Mouse (Mus musculus): ENCODE measurements at regions not wholly inside any gene's neighbourhood (a gene's known extent, or its start where the extent isn't known, plus 50 kb on each side); places are given as distances from the start of the nearest gene placed in this dataset.

DNA sequence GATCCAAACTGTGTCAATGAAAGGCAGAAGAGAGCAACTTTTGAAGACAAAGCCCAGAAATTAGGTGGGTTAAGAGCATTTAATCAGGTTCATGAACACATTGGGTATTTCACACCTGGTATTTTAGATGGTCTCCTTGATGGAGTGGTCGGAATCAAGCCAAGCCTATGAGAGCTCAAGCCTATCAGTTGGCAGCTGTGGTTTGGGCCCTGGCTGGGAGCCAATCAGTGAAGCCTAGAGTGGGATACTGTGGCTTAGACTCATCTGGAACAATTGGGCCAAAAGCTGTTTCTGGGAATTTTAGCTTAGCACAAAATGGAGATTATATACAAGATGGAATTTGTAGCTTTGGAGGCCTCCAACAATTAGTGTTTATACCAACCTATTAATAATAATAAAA lies 86.8 kb upstream of the Igfbp7 start:
- Histone ChIP-seq H3K27me3 (ENCODE audit: control insufficient read depth, insufficient read depth, low read length) (no peaks in the 10 kb centered on the region), H3K9ac (no peak overlapping the region), H3K4me1 (replicated peaks; ENCODE audit: control insufficient read depth, insufficient read depth, low read length) (no peaks in the 10 kb centered on the region), H3K4me2 (replicated peaks) (no peak overlapping the region), H3K27ac (no peak overlapping the region), H3K36me3 (replicated peaks; ENCODE audit: control insufficient read depth, insufficient read depth) (no peaks in the 10 kb centered on the region), H3K4me3 (replicated peaks; ENCODE audit: low read length) (no peak overlapping the region), H3K9me3 (ENCODE audit: control insufficient read depth, low read length) (no peaks in the 10 kb centered on the region)
- DNase-seq (ENCODE audit: low spot score) (no peak), ATAC-seq (ENCODE audit: low FRiP score) (no peak)
- 81% methylated on average over 1 of the region's 1 CpGs for WGBS

DNA sequence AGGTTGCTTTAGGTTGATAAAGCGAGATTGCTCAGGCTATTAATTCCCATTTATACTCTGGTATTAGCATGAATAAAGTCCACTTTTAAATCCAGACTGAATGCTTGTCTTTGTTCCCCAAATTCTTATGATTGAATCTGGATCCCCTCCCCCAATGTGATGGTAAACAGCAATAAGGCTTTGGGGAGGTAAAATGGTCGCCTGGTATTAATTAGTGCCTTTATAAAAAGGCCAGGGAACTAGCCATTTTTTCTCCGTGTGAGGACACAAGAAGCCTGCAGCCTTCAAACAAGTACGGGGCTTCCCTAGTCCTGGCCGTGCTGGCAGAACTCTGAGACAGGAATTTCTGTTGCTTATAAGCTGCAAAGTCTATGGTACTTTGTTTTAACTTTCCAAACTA lies 81.1 kb upstream of the Igfbp7 start:
- Histone ChIP-seq H3K9me3 (ENCODE audit: control insufficient read depth, low read length) (no peaks in the 10 kb centered on the region), H3K27ac (no peak overlapping the region), H3K4me1 (replicated peaks; ENCODE audit: control insufficient read depth, insufficient read depth, low read length) (peaks cover 10% of the 10 kb centered on the region; the same call in 1 of the 2 replicates), H3K27me3 (ENCODE audit: control insufficient read depth, insufficient read depth, low read length) (no peaks in the 10 kb centered on the region), H3K4me3 (replicated peaks; ENCODE audit: low read length) (no peak overlapping the region), H3K9ac (no peak overlapping the region), H3K4me2 (replicated peaks) (no peak overlapping the region), H3K36me3 (replicated peaks; ENCODE audit: control insufficient read depth, insufficient read depth) (no peaks in the 10 kb centered on the region)
- ATAC-seq (ENCODE audit: low FRiP score) (no peak), DNase-seq (ENCODE audit: low spot score) (no peak)
- 71% methylated on average over 5 of the region's 5 CpGs for WGBS

DNA sequence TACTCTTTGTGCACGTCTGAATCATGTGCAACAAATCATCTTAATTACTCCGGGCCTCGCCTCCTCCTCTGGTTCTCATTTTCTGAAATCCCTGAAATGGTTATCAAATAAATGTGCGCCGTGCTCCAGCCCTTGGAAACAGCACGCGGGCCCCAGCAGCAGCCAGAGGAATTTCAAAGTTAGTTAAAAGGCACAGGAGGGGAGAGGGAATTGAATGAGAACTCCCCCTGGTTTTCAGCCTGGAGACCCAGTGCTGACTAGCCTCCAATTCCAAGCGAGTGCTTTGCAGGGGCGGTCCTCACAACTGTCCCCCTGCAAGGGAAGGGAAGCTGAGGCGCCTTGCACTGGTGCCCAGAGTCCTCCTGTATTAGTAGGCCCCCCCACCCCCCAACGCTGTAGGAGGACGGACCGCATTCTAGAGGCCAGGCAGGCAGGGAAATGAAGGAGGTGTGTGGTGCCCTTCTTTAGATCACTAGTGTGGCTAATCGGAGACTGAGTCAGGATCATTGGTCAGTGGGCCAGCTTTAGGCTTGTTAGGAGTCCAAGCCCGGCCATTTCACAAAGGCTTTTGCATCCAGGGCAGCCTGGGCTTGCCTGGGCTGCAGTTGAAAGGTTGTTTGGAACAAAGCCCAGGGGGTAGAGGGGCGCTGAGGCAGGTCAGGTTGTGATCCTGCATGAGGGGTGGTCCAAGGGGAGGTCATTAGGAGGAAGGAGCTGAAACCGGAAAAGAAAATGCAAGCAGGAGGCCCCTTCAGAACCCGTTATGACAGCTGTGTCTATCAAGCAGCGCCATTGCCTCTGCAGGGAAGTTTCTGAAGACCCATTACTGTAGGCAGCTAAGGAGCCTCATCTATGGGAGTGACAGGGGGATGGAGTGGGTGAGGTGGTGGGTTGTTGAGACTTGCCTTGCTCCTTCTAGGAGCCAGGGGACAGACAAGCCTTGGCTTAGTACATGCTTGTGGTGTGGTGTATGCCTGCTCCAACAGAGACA lies 80.3 kb upstream of the Igfbp7 start:
- ATAC-seq (ENCODE audit: low FRiP score) (peak; percentile 81), DNase-seq (ENCODE audit: low spot score) (peak; percentile 38)
- Histone ChIP-seq H3K27me3 (ENCODE audit: control insufficient read depth, insufficient read depth, low read length) (no peaks in the 10 kb centered on the region), H3K4me1 (replicated peaks; ENCODE audit: control insufficient read depth, insufficient read depth, low read length) (peaks cover 10% of the 10 kb centered on the region; the same call in 1 of the 2 replicates), H3K27ac (0 out of 2 replicates have a peak overlapping the region, but pooled peaks have one; percentile 23), H3K4me3 (replicated peaks; ENCODE audit: low read length) (no peak overlapping the region), H3K9ac (peak overlapping the region; percentile 21; the same call in 1 of the 2 replicates), H3K9me3 (ENCODE audit: control insufficient read depth, low read length) (no peaks in the 10 kb centered on the region), H3K36me3 (replicated peaks; ENCODE audit: control insufficient read depth, insufficient read depth) (no peaks in the 10 kb centered on the region), H3K4me2 (replicated peaks) (peak overlapping the region; percentile 39)
- WGBS, result 8% methylated on average over 19 of the region's 19 CpGs

DNA sequence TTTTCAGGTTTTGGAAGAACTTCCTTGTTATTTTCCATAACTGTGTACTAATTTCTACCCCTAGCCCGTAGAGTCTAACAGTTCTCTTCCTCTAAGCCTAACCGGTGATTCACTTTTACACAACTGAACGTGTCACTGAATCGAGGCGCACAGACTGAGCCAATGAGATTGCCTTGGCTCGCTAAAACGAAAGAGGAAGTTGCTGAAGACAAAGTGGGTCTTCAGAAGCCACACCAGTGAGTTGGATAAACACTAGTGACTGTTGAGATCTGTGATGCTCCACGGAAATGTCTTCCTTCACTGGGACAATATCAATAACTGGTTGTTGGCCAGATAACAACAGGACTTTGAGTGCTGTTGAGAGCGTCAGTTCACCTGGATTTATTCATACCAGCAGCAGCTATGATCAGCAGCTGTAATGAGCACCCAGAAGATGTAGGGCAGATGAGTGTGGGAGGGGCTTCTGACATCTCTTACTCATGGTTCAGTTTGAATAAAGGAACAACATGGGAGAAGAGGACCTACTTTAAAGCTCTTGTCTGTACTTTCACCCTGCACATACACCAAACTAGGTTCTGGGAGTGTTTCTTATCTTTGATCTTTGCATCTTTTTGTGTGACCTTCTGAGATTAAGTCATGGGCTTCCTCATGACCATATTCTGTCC lies 75.3 kb upstream of the Igfbp7 start:
- DNase-seq (ENCODE audit: low spot score) (no peak), ATAC-seq (ENCODE audit: low FRiP score) (no peak)
- Histone ChIP-seq H3K4me3 (replicated peaks; ENCODE audit: low read length) (no peak overlapping the region), H3K9ac (no peak overlapping the region), H3K27me3 (ENCODE audit: control insufficient read depth, insufficient read depth, low read length) (no peaks in the 10 kb centered on the region), H3K4me2 (replicated peaks) (no peak overlapping the region), H3K36me3 (replicated peaks; ENCODE audit: control insufficient read depth, insufficient read depth) (no peaks in the 10 kb centered on the region), H3K27ac (no peak overlapping the region), H3K9me3 (ENCODE audit: control insufficient read depth, low read length) (no peaks in the 10 kb centered on the region), H3K4me1 (replicated peaks; ENCODE audit: control insufficient read depth, insufficient read depth, low read length) (peaks cover 7% of the 10 kb centered on the region; the same call in 1 of the 2 replicates)
- 96% methylated on average over 9 of the region's 9 CpGs for WGBS

DNA sequence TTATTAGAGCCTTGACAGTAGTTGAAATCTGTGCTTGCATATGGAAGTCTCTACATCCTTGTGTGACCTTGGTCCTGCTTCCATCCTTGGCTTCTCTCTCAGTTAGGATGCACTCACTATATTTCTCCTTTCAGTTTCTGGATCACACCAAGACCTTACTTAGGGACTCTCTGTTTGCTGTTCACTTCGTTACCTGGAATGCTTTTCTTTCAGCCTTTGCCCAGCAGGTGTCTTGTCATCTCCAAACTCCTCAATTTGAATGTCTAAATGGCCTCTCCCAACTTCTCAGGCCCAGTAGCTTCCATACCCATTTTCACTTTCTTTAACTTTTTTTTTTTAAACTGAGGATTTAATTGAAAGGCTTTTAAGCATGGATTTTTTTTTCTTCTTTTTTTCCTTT lies 74.0 kb upstream of the Igfbp7 start:
- H3K4me1 ChIP-seq (replicated peaks; ENCODE audit: control insufficient read depth, insufficient read depth, low read length), result no peaks in the 10 kb centered on the region
- H3K36me3 ChIP-seq (replicated peaks; ENCODE audit: control insufficient read depth, insufficient read depth), result no peaks in the 10 kb centered on the region
- no peak for ATAC-seq (ENCODE audit: low FRiP score)
- H3K9ac ChIP-seq, result no peak overlapping the region
- H3K27me3 ChIP-seq (ENCODE audit: control insufficient read depth, insufficient read depth, low read length), result no peaks in the 10 kb centered on the region
- no peak overlapping the region for H3K4me2 ChIP-seq (replicated peaks)
- no peak for DNase-seq (ENCODE audit: low spot score)
- 48% methylated on average over 1 of the region's 1 CpGs for WGBS
- H3K4me3 ChIP-seq (replicated peaks; ENCODE audit: low read length), result no peak overlapping the region
- H3K27ac ChIP-seq, result no peak overlapping the region
- H3K9me3 ChIP-seq (ENCODE audit: control insufficient read depth, low read length), result no peaks in the 10 kb centered on the region

DNA sequence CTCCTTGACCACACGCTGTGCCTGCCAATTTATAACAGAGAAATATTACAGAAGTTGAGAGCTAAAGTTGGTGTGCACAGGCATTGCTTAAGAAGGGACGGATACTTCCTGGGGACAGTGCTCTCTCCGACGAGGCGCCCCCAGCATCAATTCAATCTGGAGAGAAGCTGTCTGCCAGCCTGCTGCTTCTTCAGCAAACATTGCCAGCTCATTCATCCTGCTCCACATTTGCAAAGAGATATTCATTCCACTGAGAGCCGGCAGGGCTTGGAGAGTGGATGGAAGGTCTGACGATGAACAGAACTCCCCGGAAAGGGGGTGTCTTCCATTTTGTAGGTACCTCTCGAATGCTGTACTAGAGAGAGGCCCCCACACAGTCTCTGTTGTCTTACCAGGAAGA lies 70.0 kb upstream of the Igfbp7 start:
- no peaks in the 10 kb centered on the region for H3K9me3 ChIP-seq (ENCODE audit: control insufficient read depth, low read length)
- 70% methylated on average over 9 of the region's 9 CpGs for whole genome bisulfite sequencing
- H3K4me3 ChIP-seq (replicated peaks; ENCODE audit: low read length), result no peak overlapping the region
- H3K27me3 ChIP-seq (ENCODE audit: control insufficient read depth, insufficient read depth, low read length), result no peaks in the 10 kb centered on the region
- DNase-seq (ENCODE audit: low spot score) (no peak), ATAC-seq (ENCODE audit: low FRiP score) (no peak)
- no peaks in the 10 kb centered on the region for H3K4me1 ChIP-seq (replicated peaks; ENCODE audit: control insufficient read depth, insufficient read depth, low read length)
- no peak overlapping the region for H3K27ac ChIP-seq
- H3K9ac ChIP-seq, result no peak overlapping the region
- no peaks in the 10 kb centered on the region for H3K36me3 ChIP-seq (replicated peaks; ENCODE audit: control insufficient read depth, insufficient read depth)
- no peak overlapping the region for H3K4me2 ChIP-seq (replicated peaks)

DNA sequence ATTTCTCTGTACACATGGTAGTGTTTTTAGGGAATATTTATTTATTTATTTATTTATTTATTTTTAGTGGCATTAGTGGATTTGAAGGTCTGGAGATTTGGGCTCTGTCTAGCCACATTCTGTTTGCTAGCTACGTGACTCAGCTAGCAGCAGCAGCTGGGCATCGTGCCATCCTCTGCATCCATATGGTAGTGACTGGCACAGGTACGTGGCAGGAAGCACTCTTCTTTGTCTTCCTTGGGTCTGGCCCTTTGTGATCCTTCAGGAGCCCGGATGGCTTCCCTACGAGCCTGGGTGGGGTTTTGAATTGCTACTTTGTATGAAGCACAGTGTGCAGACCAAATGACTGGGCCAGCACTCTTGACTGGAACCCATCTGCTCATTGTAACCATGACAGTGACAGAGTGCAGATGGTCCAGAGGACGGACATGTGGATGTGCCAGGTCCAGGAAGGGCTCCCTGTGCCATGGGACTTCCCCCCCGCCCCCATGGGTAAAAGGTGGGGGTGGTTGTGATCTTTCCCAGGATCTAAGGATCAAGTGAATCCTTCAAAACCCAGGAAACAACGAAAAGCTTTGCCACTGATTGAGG lies 66.2 kb upstream of the Igfbp7 start:
- DNase-seq (ENCODE audit: low spot score) (no peak), ATAC-seq (ENCODE audit: low FRiP score) (peak; percentile 37; the same call in 1 of the 2 replicates)
- no peaks in the 10 kb centered on the region for H3K4me1 ChIP-seq (replicated peaks; ENCODE audit: control insufficient read depth, insufficient read depth, low read length)
- no peak overlapping the region for H3K4me2 ChIP-seq (replicated peaks)
- no peaks in the 10 kb centered on the region for H3K9me3 ChIP-seq (ENCODE audit: control insufficient read depth, low read length)
- H3K27ac ChIP-seq, result no peak overlapping the region
- no peaks in the 10 kb centered on the region for H3K36me3 ChIP-seq (replicated peaks; ENCODE audit: control insufficient read depth, insufficient read depth)
- H3K4me3 ChIP-seq (replicated peaks; ENCODE audit: low read length), result no peak overlapping the region
- WGBS, result 73% methylated on average over 8 of the region's 8 CpGs
- no peak overlapping the region for H3K9ac ChIP-seq
- H3K27me3 ChIP-seq (ENCODE audit: control insufficient read depth, insufficient read depth, low read length), result no peaks in the 10 kb centered on the region

DNA sequence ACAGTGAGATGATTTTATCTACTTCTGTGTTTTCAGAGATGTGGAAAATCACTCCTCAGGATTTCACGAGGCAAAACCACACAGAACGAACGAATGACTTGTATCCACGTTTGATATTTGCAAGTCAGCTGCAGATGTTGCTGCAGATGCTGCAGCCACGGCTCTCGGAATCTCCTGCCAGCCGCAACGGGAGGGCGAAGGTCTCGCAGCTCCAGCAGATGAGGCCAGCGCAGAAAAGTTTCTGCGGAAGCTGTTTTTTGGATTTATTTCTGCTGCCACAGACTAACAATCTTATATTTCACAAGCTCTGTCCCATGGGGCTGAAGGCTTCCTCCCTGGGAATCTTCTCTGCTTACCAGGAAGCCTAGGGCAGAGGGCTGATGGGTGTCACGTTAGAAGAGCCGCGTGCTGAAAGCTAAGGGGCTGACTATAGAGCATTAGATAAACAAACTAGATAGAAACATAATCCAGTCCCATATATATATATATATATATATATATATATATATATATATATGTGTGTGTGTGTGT lies 61.5 kb upstream of the Igfbp7 start:
- no peaks in the 10 kb centered on the region for H3K4me1 ChIP-seq (replicated peaks; ENCODE audit: control insufficient read depth, insufficient read depth, low read length)
- H3K4me2 ChIP-seq (replicated peaks), result no peak overlapping the region
- no peak for ATAC-seq (ENCODE audit: low FRiP score)
- H3K9me3 ChIP-seq (ENCODE audit: control insufficient read depth, low read length), result no peaks in the 10 kb centered on the region
- H3K27me3 ChIP-seq (ENCODE audit: control insufficient read depth, insufficient read depth, low read length), result no peaks in the 10 kb centered on the region
- WGBS, result 82% methylated on average over 15 of the region's 15 CpGs
- no peak for DNase-seq (ENCODE audit: low spot score)
- H3K4me3 ChIP-seq (replicated peaks; ENCODE audit: low read length), result no peak overlapping the region
- no peaks in the 10 kb centered on the region for H3K36me3 ChIP-seq (replicated peaks; ENCODE audit: control insufficient read depth, insufficient read depth)
- H3K27ac ChIP-seq, result no peak overlapping the region
- no peak overlapping the region for H3K9ac ChIP-seq

DNA sequence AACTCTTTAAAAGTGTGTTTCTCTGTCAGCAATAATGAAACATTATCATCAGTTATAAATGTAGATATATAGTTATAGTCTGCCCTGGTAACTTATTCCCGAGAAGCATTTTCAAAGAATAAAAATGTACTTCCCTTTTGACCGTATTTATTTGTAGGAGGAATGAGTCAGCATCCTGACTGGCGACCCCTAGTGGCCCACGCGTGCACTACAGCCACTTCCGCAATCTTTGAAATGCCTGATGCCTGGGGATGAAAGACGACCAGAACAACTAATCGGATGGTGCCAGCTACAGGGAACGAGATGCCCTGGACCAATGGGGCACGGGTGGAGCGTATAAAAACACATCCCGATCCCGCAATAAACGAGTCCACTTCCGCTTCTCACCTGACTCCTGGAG lies 60.6 kb upstream of the Igfbp7 start:
- no peaks in the 10 kb centered on the region for H3K27me3 ChIP-seq (ENCODE audit: control insufficient read depth, insufficient read depth, low read length)
- no peak for ATAC-seq (ENCODE audit: low FRiP score)
- WGBS, result 68% methylated on average over 15 of the region's 15 CpGs
- H3K9ac ChIP-seq, result no peak overlapping the region
- H3K4me2 ChIP-seq (replicated peaks), result no peak overlapping the region
- no peaks in the 10 kb centered on the region for H3K36me3 ChIP-seq (replicated peaks; ENCODE audit: control insufficient read depth, insufficient read depth)
- no peaks in the 10 kb centered on the region for H3K4me1 ChIP-seq (replicated peaks; ENCODE audit: control insufficient read depth, insufficient read depth, low read length)
- H3K27ac ChIP-seq, result no peak overlapping the region
- no peak overlapping the region for H3K4me3 ChIP-seq (replicated peaks; ENCODE audit: low read length)
- H3K9me3 ChIP-seq (ENCODE audit: control insufficient read depth, low read length), result no peaks in the 10 kb centered on the region
- DNase-seq (ENCODE audit: low spot score), result no peak
